Mouse (Mus musculus): Measurements from ENCODE around the gene Macrod2.

DNA sequence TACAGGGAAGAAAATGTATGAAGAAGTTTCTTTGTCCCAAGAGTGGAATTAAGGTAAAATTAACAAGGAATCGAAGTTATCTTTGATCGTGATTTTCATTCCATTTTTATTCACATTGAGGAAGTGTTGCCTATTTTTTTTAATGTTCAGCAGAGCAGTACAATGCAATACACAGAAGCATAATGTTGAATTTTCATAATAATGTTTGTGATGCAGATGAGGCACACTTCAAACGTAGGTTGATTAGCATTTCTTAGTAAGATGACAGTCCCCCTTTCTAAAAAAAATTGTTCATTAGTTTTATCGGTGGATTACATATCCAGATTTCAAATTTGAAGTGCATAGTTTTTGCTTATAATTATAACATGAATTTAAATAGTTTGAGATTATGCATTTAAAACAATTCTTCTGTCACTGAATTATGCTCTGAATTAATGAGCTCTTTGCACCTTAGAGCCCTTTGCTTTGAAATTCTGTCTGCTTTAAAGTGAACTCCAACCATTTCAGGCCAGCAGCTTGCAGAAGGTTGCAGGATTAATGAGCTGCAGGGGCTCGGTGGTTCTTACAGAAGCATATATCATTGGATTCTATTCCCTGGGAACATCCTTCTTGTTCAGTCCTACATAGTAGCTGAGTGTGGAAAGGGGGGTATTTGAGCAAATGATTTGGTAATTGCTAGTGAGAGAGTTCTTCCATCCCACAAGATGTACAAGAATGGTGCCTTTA is 787.1 kb downstream of the Macrod2 start:
- no peak for TF ChIP-seq CTCF (IDR thresholded peaks at IDR 0.05; ENCODE audit: control insufficient read depth, insufficient read depth, insufficient replicate concordance, low read depth, low read length)
- TF ChIP-seq POLR2A (IDR thresholded peaks at IDR 0.05; ENCODE audit: control insufficient read depth, low read depth, low read length): no peak

Data from testis, adult 2 months (tissue).